Mouse (Mus musculus) forebrain, postnatal 0 days (tissue): ENCODE data around the gene Slc44a4. TPM values are rescaled to one million over a fixed set of nuclear protein-coding genes. Genes with fewer than 3 reads are reported as not detected.

Source experiments
- ATAC-seq: fragments of 200-750 bp; cut with Nextera tagmentation; 2 replicates; pipeline ENCODE4 v1.8.0; 2017; ENCODE audit warnings: mild to moderate bottlenecking, moderate library complexity
- DNase-seq: peaks from one replicate; pipeline ENCODE4 v3.0.0-alpha.2; 2015
- H3K27ac ChIP-seq: fragments of 300-500 bp; sonication (generic); 2 replicates; pipeline ENCODE4 v1.5.1; 2014; ENCODE audit warnings: low read depth, mild to moderate bottlenecking, antibody characterized with exemption, low read length, moderate library complexity, mixed read lengths
- H3K27me3 ChIP-seq: fragments of 300-500 bp; sonication (generic); 2 replicates; pipeline ENCODE4 v1.6.1; 2014; ENCODE audit warnings: mild to moderate bottlenecking, low read length, mixed read lengths; ENCODE audit not compliant: insufficient read depth
- H3K36me3 ChIP-seq: fragments of 300-500 bp; sonication (generic); 2 replicates; pipeline ENCODE4 v1.6.1; 2014; ENCODE audit warnings: mild to moderate bottlenecking, moderate library complexity; ENCODE audit not compliant: insufficient read depth
- H3K4me1 ChIP-seq: fragments of 300-500 bp; sonication (generic); 2 replicates; pipeline ENCODE4 v1.6.1; 2014; ENCODE audit warnings: antibody characterized with exemption; ENCODE audit not compliant: insufficient read depth
- H3K4me2 ChIP-seq: fragments of 300-500 bp; sonication (generic); 2 replicates; pipeline ENCODE4 v1.6.1; 2014; ENCODE audit warnings: low read depth, mild to moderate bottlenecking, moderate library complexity
- H3K4me3 ChIP-seq: fragments of 300-500 bp; sonication (generic); 2 replicates; pipeline ENCODE4 v1.5.1; 2014; ENCODE audit warnings: low read depth, low read length, mixed read lengths
- H3K9ac ChIP-seq: fragments of 300-500 bp; sonication (generic); 2 replicates; pipeline ENCODE4 v1.6.1; 2014; ENCODE audit warnings: mild to moderate bottlenecking
- H3K9me3 ChIP-seq: fragments of 300-500 bp; sonication (generic); 2 replicates; pipeline ENCODE4 v1.6.1; 2016; ENCODE audit warnings: low read length
- CTCF ChIP-seq: sonication (generic); IDR thresholded peaks from 2 replicates; pipeline ENCODE4 v1.5.1; 2016; ENCODE audit warnings: antibody characterized with exemption, control low read depth, low read depth
- WGBS: fragments of 180-500 bp; shearing (Covaris S2); extraction: QIAGEN DNeasy Blood & Tissue Kit; methylation state at CpG from one replicate; pipeline ENCODE4 v1.1.7; 2014; 5-methylcytosine and 5-hydroxymethylcytosine counted together
- polyA plus RNA-seq: library from polyadenylated mRNA; unstranded; fragments of >200 nt; fragmentation: Nextera tagmentation; extraction: Ambion mirVana; gene quantifications from 2 replicates; pipeline ENCODE4 v1.2.1, GENCODE M21; 2015
- total RNA-seq: library from RNA; depleted of rRNA; stranded (reverse); fragments of >200 nt; gene quantifications from 2 replicates; pipeline ENCODE4 v1.2.3, GENCODE M21; 2014; rRNA removed

Gene Slc44a4
- total and polyA plus RNA-seq, 2 experiments from 2014 or later: not detected

DNA sequence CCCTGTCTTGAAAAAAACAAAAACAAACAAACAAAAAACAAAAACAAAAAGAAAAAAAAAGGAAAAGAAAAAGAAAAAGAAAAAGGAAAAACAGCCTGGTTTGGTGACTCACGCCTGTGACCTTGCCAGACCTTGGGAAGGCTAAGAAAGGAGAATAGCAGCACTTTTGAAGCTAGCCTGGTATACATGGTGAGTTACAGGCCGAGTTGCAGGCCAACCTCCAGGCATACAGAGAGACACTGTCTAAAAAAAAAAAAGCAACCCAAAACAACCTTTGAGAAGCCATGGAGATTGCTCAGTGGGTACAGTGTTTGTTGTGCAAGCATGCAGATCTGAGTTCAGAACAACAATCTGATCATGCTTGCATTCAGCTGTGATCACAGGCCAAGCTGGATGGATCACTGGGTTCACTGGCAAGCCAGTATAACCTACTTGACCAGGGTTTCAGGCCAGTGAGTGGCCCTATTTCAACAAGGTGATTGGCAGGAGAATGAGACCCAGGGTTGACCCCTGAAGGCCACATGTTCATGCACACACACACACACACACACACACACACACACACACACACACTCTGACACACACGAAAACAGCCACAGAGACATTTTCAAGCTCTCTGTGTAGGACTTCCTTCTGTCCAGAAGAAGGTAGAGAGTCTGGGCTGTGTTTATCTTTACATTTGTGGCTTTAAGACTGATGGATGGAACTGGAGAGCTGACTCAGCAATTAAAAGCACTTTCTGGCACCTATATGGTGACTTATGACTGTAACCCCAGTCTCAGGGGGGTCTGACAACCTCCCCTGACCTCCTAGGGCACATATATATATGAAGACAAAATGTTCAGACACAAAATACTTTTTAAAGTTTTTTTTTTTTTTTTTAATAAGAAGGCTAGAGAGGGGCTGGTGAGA is 61.6 kb downstream of the Slc44a4 start:
- no peak for TF ChIP-seq CTCF

DNA sequence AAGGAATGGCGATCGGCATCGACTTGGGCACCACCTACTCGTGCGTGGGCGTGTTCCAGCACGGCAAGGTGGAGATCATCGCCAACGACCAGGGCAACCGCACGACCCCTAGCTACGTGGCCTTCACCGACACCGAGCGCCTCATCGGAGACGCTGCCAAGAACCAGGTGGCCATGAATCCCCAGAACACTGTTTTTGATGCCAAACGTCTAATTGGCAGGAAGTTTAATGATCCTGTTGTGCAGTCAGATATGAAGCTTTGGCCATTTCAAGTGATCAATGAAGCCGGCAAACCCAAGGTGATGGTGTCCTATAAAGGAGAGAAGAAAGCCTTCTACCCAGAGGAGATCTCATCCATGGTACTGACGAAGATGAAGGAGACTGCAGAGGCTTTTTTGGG is 62.7 kb downstream of the Slc44a4 start:
- Histone ChIP-seq H3K27ac (no peak overlapping the region), H3K4me3 (no peak overlapping the region), H3K4me1 (peaks cover 4% of the 10 kb centered on the region), H3K36me3 (no peaks in the 10 kb centered on the region), H3K9ac (no peak overlapping the region), H3K27me3 (no peaks in the 10 kb centered on the region), H3K4me2 (no peak overlapping the region), H3K9me3 (no peaks in the 10 kb centered on the region)
- WGBS: 96% methylated on average over 20 of the region's 20 CpGs
- DNase-seq (no peak), ATAC-seq (no peak)
- TF ChIP-seq CTCF: no peak

More for the DNA sequence above, 61.6 kb downstream of the Slc44a4 start:
- WGBS: 82% methylated on average over 3 of the region's 3 CpGs
- H3K4me2 ChIP-seq: no peak overlapping the region
- ATAC-seq (no peak), DNase-seq (no peak)
- H3K4me1 ChIP-seq: peaks cover 4% of the 10 kb centered on the region
- no peaks in the 10 kb centered on the region for H3K9me3 ChIP-seq
- no peaks in the 10 kb centered on the region for H3K27me3 ChIP-seq
- H3K4me3 ChIP-seq: no peak overlapping the region
- H3K9ac ChIP-seq: no peak overlapping the region
- H3K27ac ChIP-seq: no peak overlapping the region
- no peaks in the 10 kb centered on the region for H3K36me3 ChIP-seq

DNA sequence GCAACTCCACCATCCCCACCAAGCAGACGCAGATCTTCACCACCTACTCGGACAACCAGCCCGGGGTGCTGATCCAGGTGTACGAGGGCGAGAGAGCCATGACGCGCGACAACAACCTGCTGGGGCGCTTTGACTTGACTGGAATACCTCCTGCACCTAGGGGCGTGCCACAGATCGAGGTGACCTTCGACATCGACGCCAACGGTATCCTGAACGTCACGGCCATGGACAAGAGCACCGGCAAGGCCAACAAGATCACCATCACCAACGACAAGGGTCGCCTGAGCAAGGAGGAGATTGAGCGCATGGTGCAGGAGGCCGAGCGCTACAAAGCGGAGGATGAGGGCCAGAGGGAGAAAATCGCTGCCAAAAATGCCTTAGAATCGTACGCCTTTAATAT is 64.0 kb downstream of the Slc44a4 start:
- no peak for ATAC-seq
- no peaks in the 10 kb centered on the region for H3K36me3 ChIP-seq
- no peak overlapping the region for H3K4me3 ChIP-seq
- peaks cover 6% of the 10 kb centered on the region for H3K4me1 ChIP-seq
- H3K4me2 ChIP-seq: no peak overlapping the region
- DNase-seq: no peak
- 91% methylated on average over 27 of the region's 27 CpGs for WGBS
- no peak overlapping the region for H3K9ac ChIP-seq
- no peak overlapping the region for H3K27ac ChIP-seq
- no peaks in the 10 kb centered on the region for H3K27me3 ChIP-seq
- TF ChIP-seq CTCF: no peak
- no peaks in the 10 kb centered on the region for H3K9me3 ChIP-seq

DNA sequence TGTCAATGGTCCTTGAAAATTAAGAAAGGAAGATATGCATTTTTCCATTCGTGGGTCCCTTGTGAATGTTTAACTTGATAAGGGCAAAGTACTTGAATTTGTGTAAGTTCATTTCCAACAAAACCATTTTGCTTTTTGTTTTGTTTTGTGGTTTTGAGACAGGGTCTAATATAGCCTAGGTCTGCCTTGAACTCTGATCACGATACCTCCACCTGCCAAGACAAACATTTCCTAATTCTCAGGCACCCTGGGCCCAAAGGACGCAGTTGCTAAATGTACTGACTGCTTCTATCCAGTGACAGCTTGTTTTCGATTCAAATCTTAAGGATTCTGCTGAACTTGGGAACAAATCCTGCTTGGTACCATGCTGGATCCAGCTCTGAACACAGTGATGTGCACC is 65.4 kb downstream of the Slc44a4 start:
- no peak overlapping the region for H3K4me3 ChIP-seq
- peaks cover 6% of the 10 kb centered on the region for H3K4me1 ChIP-seq
- ATAC-seq (no peak), DNase-seq (no peak)
- H3K9me3 ChIP-seq: no peaks in the 10 kb centered on the region
- no peak overlapping the region for H3K9ac ChIP-seq
- H3K27me3 ChIP-seq: no peaks in the 10 kb centered on the region
- no peak overlapping the region for H3K27ac ChIP-seq
- H3K4me2 ChIP-seq: no peak overlapping the region
- WGBS: 97% methylated on average over 4 of the region's 4 CpGs
- H3K36me3 ChIP-seq: no peaks in the 10 kb centered on the region
- no peak for TF ChIP-seq CTCF

Other genes starting within 250 kb of the Slc44a4 start
Only the 30 nearest of the 37 such genes appear.
- gene C4b, start 170.6 kb upstream of the Slc44a4 start, total RNA-seq: 1.5 and 1.6 TPM in 2 replicates
- gene C4b, start 170.6 kb upstream of the Slc44a4 start, polyA plus RNA-seq: 0.59 and 0.75 TPM in 2 replicates
- gene Cyp21a1, start 109.9 kb upstream of the Slc44a4 start, total RNA-seq: not detected in 2 replicates
- gene Cyp21a1, start 109.9 kb upstream of the Slc44a4 start, polyA plus RNA-seq: not detected in 2 replicates
- gene Stk19, start 77.5 kb upstream of the Slc44a4 start, total RNA-seq: 41.9 and 55.6 TPM in 2 replicates
- 55.7 and 61.1 TPM in 2 replicates for gene Stk19, start 77.5 kb upstream of the Slc44a4 start, polyA plus RNA-seq
- 40.0 and 46.0 TPM in 2 replicates for gene Dxo, start 77.4 kb upstream of the Slc44a4 start, total RNA-seq
- gene Dxo, start 77.4 kb upstream of the Slc44a4 start, polyA plus RNA-seq: 56.0 and 57.8 TPM in 2 replicates
- gene Skiv2l, start 64.3 kb upstream of the Slc44a4 start, total RNA-seq: 91.8 and 97.7 TPM in 2 replicates
- gene Skiv2l, start 64.3 kb upstream of the Slc44a4 start, polyA plus RNA-seq: 36.9 and 42.8 TPM in 2 replicates
- gene Nelfe, start 64.1 kb upstream of the Slc44a4 start, total RNA-seq: 32.0 and 56.2 TPM in 2 replicates
- 49.6 and 54.6 TPM in 2 replicates for gene Nelfe, start 64.1 kb upstream of the Slc44a4 start, polyA plus RNA-seq
- 0.67 and 1.4 TPM in 2 replicates for gene Cfb, start 51.9 kb upstream of the Slc44a4 start, total RNA-seq
- gene Cfb, start 51.9 kb upstream of the Slc44a4 start, polyA plus RNA-seq: 1.0 and 1.7 TPM in 2 replicates
- gene Zbtb12, start 35.0 kb upstream of the Slc44a4 start, total RNA-seq: 25.2 and 32.6 TPM in 2 replicates
- 5.3 and 7.7 TPM in 2 replicates for gene Zbtb12, start 35.0 kb upstream of the Slc44a4 start, polyA plus RNA-seq
- not detected in 2 replicates for gene Gm20547, start 32.4 kb upstream of the Slc44a4 start, total RNA-seq
- not detected in 2 replicates for gene Gm20547, start 32.4 kb upstream of the Slc44a4 start, polyA plus RNA-seq
- gene C2, start 16.2 kb upstream of the Slc44a4 start, total RNA-seq: 2.6 and 6.1 TPM in 2 replicates
- 3.0 and 3.5 TPM in 2 replicates for gene C2, start 16.2 kb upstream of the Slc44a4 start, polyA plus RNA-seq
- 293 and 302 TPM in 2 replicates for gene Ehmt2, start 16.0 kb upstream of the Slc44a4 start, total RNA-seq
- 45.5 and 61.8 TPM in 2 replicates for gene Ehmt2, start 16.0 kb upstream of the Slc44a4 start, polyA plus RNA-seq
- gene Neu1, start 16.8 kb downstream of the Slc44a4 start, total RNA-seq: 36.7 and 36.8 TPM in 2 replicates
- 33.5 and 34.5 TPM in 2 replicates for gene Neu1, start 16.8 kb downstream of the Slc44a4 start, polyA plus RNA-seq
- gene Hspa1b, start 44.8 kb downstream of the Slc44a4 start, total RNA-seq: 5.2 and 8.1 TPM in 2 replicates
- 0.42 and 0.52 TPM in 2 replicates for gene Hspa1b, start 44.8 kb downstream of the Slc44a4 start, polyA plus RNA-seq
- gene Gm20481, start 55.4 kb downstream of the Slc44a4 start, total RNA-seq: not detected in 2 replicates
- gene Gm20481, start 55.4 kb downstream of the Slc44a4 start, polyA plus RNA-seq: not detected in 2 replicates
- 7.9 and 13.8 TPM in 2 replicates for gene Hspa1a, start 57.7 kb downstream of the Slc44a4 start, total RNA-seq
- gene Hspa1a, start 57.7 kb downstream of the Slc44a4 start, polyA plus RNA-seq: 7.6 and 8.5 TPM in 2 replicates
- 0.24 and 0.46 TPM in 2 replicates for gene Hspa1l, start 58.2 kb downstream of the Slc44a4 start, total RNA-seq
- gene Hspa1l, start 58.2 kb downstream of the Slc44a4 start, polyA plus RNA-seq: 0.36 and 0.50 TPM in 2 replicates
- 29.1 and 38.9 TPM in 2 replicates for gene Lsm2, start 67.4 kb downstream of the Slc44a4 start, total RNA-seq
- gene Lsm2, start 67.4 kb downstream of the Slc44a4 start, polyA plus RNA-seq: 111 and 120 TPM in 2 replicates
- 84.4 and 93.4 TPM in 2 replicates for gene Vars, start 86.5 kb downstream of the Slc44a4 start, total RNA-seq
- gene Vars, start 86.5 kb downstream of the Slc44a4 start, polyA plus RNA-seq: 36.7 and 45.4 TPM in 2 replicates
- 0.14 and 0.31 TPM in 2 replicates for gene Vwa7, start 102.1 kb downstream of the Slc44a4 start, total RNA-seq
- gene Vwa7, start 102.1 kb downstream of the Slc44a4 start, polyA plus RNA-seq: 0.08 TPM in 1 of 2 replicates, not detected in the other
- 2.2 and 2.7 TPM in 2 replicates for gene Sapcd1, start 113.5 kb downstream of the Slc44a4 start, total RNA-seq
- gene Sapcd1, start 113.5 kb downstream of the Slc44a4 start, polyA plus RNA-seq: 1.6 TPM in 2 replicates
- gene Msh5, start 132.3 kb downstream of the Slc44a4 start, total RNA-seq: 1.3 and 2.2 TPM in 2 replicates
- gene Msh5, start 132.3 kb downstream of the Slc44a4 start, polyA plus RNA-seq: 1.1 and 1.3 TPM in 2 replicates
- 26.8 and 29.3 TPM in 2 replicates for gene Clic1, start 135.5 kb downstream of the Slc44a4 start, total RNA-seq
- gene Clic1, start 135.5 kb downstream of the Slc44a4 start, polyA plus RNA-seq: 47.9 and 50.5 TPM in 2 replicates
- gene Ddah2, start 144.6 kb downstream of the Slc44a4 start, total RNA-seq: 167 and 220 TPM in 2 replicates
- 261 and 299 TPM in 2 replicates for gene Ddah2, start 144.6 kb downstream of the Slc44a4 start, polyA plus RNA-seq
- not detected in 2 replicates for gene Ly6g6c, start 150.9 kb downstream of the Slc44a4 start, total RNA-seq
- not detected in 2 replicates for gene Ly6g6c, start 150.9 kb downstream of the Slc44a4 start, polyA plus RNA-seq
- gene Mpig6b, start 151.7 kb downstream of the Slc44a4 start, total RNA-seq: not detected in 2 replicates
- gene Mpig6b, start 151.7 kb downstream of the Slc44a4 start, polyA plus RNA-seq: 0.08 TPM in 2 replicates
- gene Ly6g6e, start 162.4 kb downstream of the Slc44a4 start, total RNA-seq: 0.38 and 3.9 TPM in 2 replicates
- 2.9 and 3.9 TPM in 2 replicates for gene Ly6g6e, start 162.4 kb downstream of the Slc44a4 start, polyA plus RNA-seq
- gene Ly6g6d, start 163.6 kb downstream of the Slc44a4 start, total RNA-seq: 3.8 TPM in 1 of 2 replicates, not detected in the other
- 1.2 and 1.6 TPM in 2 replicates for gene Ly6g6d, start 163.6 kb downstream of the Slc44a4 start, polyA plus RNA-seq
- gene Ly6g6f, start 171.1 kb downstream of the Slc44a4 start, total RNA-seq: 0.23 TPM in 1 of 2 replicates, not detected in the other
- gene Ly6g6f, start 171.1 kb downstream of the Slc44a4 start, polyA plus RNA-seq: not detected in 2 replicates
- 139 and 202 TPM in 2 replicates for gene Abhd16a, start 174.8 kb downstream of the Slc44a4 start, total RNA-seq
- gene Abhd16a, start 174.8 kb downstream of the Slc44a4 start, polyA plus RNA-seq: 92.8 and 96.3 TPM in 2 replicates
- gene Ly6g5c, start 193.8 kb downstream of the Slc44a4 start, total RNA-seq: not detected in 2 replicates
- not detected in 2 replicates for gene Ly6g5c, start 193.8 kb downstream of the Slc44a4 start, polyA plus RNA-seq